In genomic region chr11:99146558-99146957, GRCm38 (mm10) we compare ENCODE assay signal across 10 mouse cellular contexts. TPM values are rescaled to one million over a fixed set of nuclear protein-coding genes. Genes with fewer than 3 reads are reported as not detected.
DNase-seq lines count a peak whose midpoint lies in the region; ATAC-seq lines count a peak whose summit lies in the region.
"Had no signal": no experiment of that assay in that cellular context is flagged by ENCODE, and none has a peak within 500 bp of the region (broad histone marks: within the 10 kb centered on the region; RNA-seq: fewer than 3 reads in every experiment).

No protein-coding gene starts in this region.

- H3K9ac ChIP-seq in heart, embryonic 16.5 days (ENCODE audit: low read length): no peak overlapping the region
- no peak overlapping the region for H3K9ac ChIP-seq in lung, embryonic 16.5 days (ENCODE audit: low read length)
- H3K9ac ChIP-seq in embryonic facial prominence, embryonic 13.5 days: no peak overlapping the region
- no peak overlapping the region for H3K9ac ChIP-seq in limb, embryonic 13.5 days
- H3K9ac ChIP-seq: liver, embryonic 14.5 days had no signal

- H3K4me1 ChIP-seq in heart, embryonic 16.5 days (ENCODE audit: control insufficient read depth, insufficient read depth, low read length): peaks cover 46% of the 10 kb centered on the region
- peaks cover 52% of the 10 kb centered on the region for H3K4me1 ChIP-seq in lung, embryonic 16.5 days (replicated peaks; ENCODE audit: control insufficient read depth, insufficient read depth, low read length)
- peaks cover 78% of the 10 kb centered on the region for H3K4me1 ChIP-seq in embryonic facial prominence, embryonic 13.5 days
- H3K4me1 ChIP-seq in limb, embryonic 13.5 days: peaks cover 81% of the 10 kb centered on the region

- ATAC-seq in heart, embryonic 16.5 days (replicated peaks; ENCODE audit: extremely low read depth, insufficient read depth, low FRiP score): no peak
- ATAC-seq in lung, embryonic 16.5 days (ENCODE audit: low read depth): no peak
- no peak for ATAC-seq in embryonic facial prominence, embryonic 13.5 days (ENCODE audit: insufficient number of reproducible peaks, insufficient read depth, low FRiP score, low TSS enrichment, low read depth)
- ATAC-seq in limb, embryonic 13.5 days (ENCODE audit: low FRiP score, low read depth): no peak

- DNase-seq in heart, adult 11 months: no peak
- no peak for DNase-seq in lung, postnatal 14 days
- no peak for DNase-seq in cerebellum, adult 9-10 months
- no peak for DNase-seq in spleen, adult 12 weeks (ENCODE audit: low spot score)
- DNase-seq: cerebellum, adult 2 months had no signal

- peak overlapping the region; percentile 81; the same call in 1 of the 2 replicates for H3K27ac ChIP-seq in heart, embryonic 16.5 days (ENCODE audit: low read length)
- peak overlapping the region; percentile 94 for H3K27ac ChIP-seq in lung, embryonic 16.5 days (ENCODE audit: low read length)
- peak overlapping the region; percentile 97 for H3K27ac ChIP-seq in embryonic facial prominence, embryonic 13.5 days
- peak overlapping the region; percentile 98 for H3K27ac ChIP-seq in limb, embryonic 13.5 days
- H3K27ac ChIP-seq: liver, embryonic 14.5 days had no signal

- 77% methylated on average over 6 of the region's 6 CpGs for WGBS in heart, embryonic 16.5 days
- 66% methylated on average over 6 of the region's 6 CpGs for WGBS in lung, embryonic 16.5 days
- WGBS in embryonic facial prominence, embryonic 13.5 days: 70% methylated on average over 6 of the region's 6 CpGs
- WGBS in limb, embryonic 13.5 days: 66% methylated on average over 6 of the region's 6 CpGs

- no peak overlapping the region for H3K4me2 ChIP-seq in heart, embryonic 16.5 days (ENCODE audit: low read depth, low read length)
- H3K4me2 ChIP-seq in lung, embryonic 16.5 days (ENCODE audit: low read depth, low read length): no peak overlapping the region
- H3K4me2 ChIP-seq in embryonic facial prominence, embryonic 13.5 days: no peak overlapping the region
- no peak overlapping the region for H3K4me2 ChIP-seq in limb, embryonic 13.5 days (replicated peaks)

- H3K4me3 ChIP-seq in heart, embryonic 16.5 days (ENCODE audit: low read length): no peak overlapping the region
- H3K4me3 ChIP-seq in lung, embryonic 16.5 days (ENCODE audit: low read length): no peak overlapping the region
- H3K4me3 ChIP-seq in embryonic facial prominence, embryonic 13.5 days: no peak overlapping the region
- no peak overlapping the region for H3K4me3 ChIP-seq in limb, embryonic 13.5 days

- H3K9me3 ChIP-seq in heart, embryonic 16.5 days (replicated peaks; ENCODE audit: control insufficient read depth, low read length): no peaks in the 10 kb centered on the region
- no peaks in the 10 kb centered on the region for H3K9me3 ChIP-seq in lung, embryonic 16.5 days (ENCODE audit: control insufficient read depth, low read length)
- H3K9me3 ChIP-seq in embryonic facial prominence, embryonic 13.5 days: no peaks in the 10 kb centered on the region
- no peaks in the 10 kb centered on the region for H3K9me3 ChIP-seq in limb, embryonic 13.5 days

- H3K36me3 ChIP-seq in heart, embryonic 16.5 days (ENCODE audit: control insufficient read depth, insufficient read depth): no peaks in the 10 kb centered on the region
- H3K36me3 ChIP-seq in lung, embryonic 16.5 days (ENCODE audit: control insufficient read depth, insufficient read depth, low read length): no peaks in the 10 kb centered on the region
- no peaks in the 10 kb centered on the region for H3K36me3 ChIP-seq in embryonic facial prominence, embryonic 13.5 days
- no peaks in the 10 kb centered on the region for H3K36me3 ChIP-seq in limb, embryonic 13.5 days

- 0 out of 2 replicates have a peak, but pooled peaks cover 2% of the 10 kb centered on the region for H3K27me3 ChIP-seq in heart, embryonic 16.5 days (ENCODE audit: control insufficient read depth, insufficient read depth, low read length)
- H3K27me3 ChIP-seq in lung, embryonic 16.5 days (ENCODE audit: control insufficient read depth, insufficient read depth, low read depth, low read length): no peaks in the 10 kb centered on the region
- no peaks in the 10 kb centered on the region for H3K27me3 ChIP-seq in embryonic facial prominence, embryonic 13.5 days
- H3K27me3 ChIP-seq in limb, embryonic 13.5 days: no peaks in the 10 kb centered on the region; the same call in 1 of the 2 replicates

RNA-seq across cellular contexts. Expression of gene Ccr7, which starts 8.3 kb away (rescaled TPM):
- 0.69 and 1.5 TPM in 2 replicates for polyA plus RNA-seq in heart, embryonic 16.5 days (2015; fragmentation: Nextera tagmentation; extraction: Ambion mirVana)
- polyA plus RNA-seq in lung, embryonic 16.5 days (2015; fragmentation: Nextera tagmentation; extraction: Ambion mirVana): 0.18 and 0.20 TPM in 2 replicates
- 0.30 and 0.69 TPM in 2 replicates for polyA plus RNA-seq in embryonic facial prominence, embryonic 13.5 days (2015; fragmentation: Nextera tagmentation; extraction: Ambion mirVana)
- polyA plus RNA-seq in limb, embryonic 13.5 days (2015; fragmentation: Nextera tagmentation; extraction: Ambion mirVana): 0.39 and 0.83 TPM in 2 replicates

RNA-seq across cellular contexts. Expression of gene Tns4, which starts 57.5 kb away (rescaled TPM):
- 0.06 and 0.71 TPM in 2 replicates for polyA plus RNA-seq in heart, embryonic 16.5 days (2015; fragmentation: Nextera tagmentation; extraction: Ambion mirVana)
- polyA plus RNA-seq in lung, embryonic 16.5 days (2015; fragmentation: Nextera tagmentation; extraction: Ambion mirVana): 0.19 and 0.39 TPM in 2 replicates
- 0.53 and 0.73 TPM in 2 replicates for polyA plus RNA-seq in embryonic facial prominence, embryonic 13.5 days (2015; fragmentation: Nextera tagmentation; extraction: Ambion mirVana)
- 0.55 and 1.2 TPM in 2 replicates for polyA plus RNA-seq in limb, embryonic 13.5 days (2015; fragmentation: Nextera tagmentation; extraction: Ambion mirVana)
